Mouse (Mus musculus) midbrain, embryonic 12.5 days (tissue): ENCODE data around the gene Ate1. TPM values are rescaled to one million over a fixed set of nuclear protein-coding genes. Genes with fewer than 3 reads are reported as not detected.
A peak's percentile ranks its signal among the peaks of the same experiment; 100 is the strongest.

Source experiments
- ATAC-seq: fragments of 200-750 bp; cut with Nextera tagmentation; 2 replicates; pipeline ENCODE4 v1.8.0; 2017; ENCODE audit warnings: low read depth, moderate TSS enrichment, moderate library complexity; ENCODE audit not compliant: low FRiP score
- H3K27ac ChIP-seq: fragments of 300-500 bp; sonication (generic); replicated peaks from 2 replicates; pipeline ENCODE4 v1.5.1; 2016; ENCODE audit warnings: mild to moderate bottlenecking
- H3K27me3 ChIP-seq: fragments of 300-500 bp; sonication (generic); 2 replicates; pipeline ENCODE4 v1.6.1; 2016; ENCODE audit warnings: mild to moderate bottlenecking
- H3K36me3 ChIP-seq: fragments of 300-500 bp; sonication (generic); 2 replicates; pipeline ENCODE4 v1.6.1; 2016
- H3K4me1 ChIP-seq: fragments of 300-500 bp; sonication (generic); 2 replicates; pipeline ENCODE4 v1.6.1; 2016
- H3K4me2 ChIP-seq: fragments of 300-500 bp; sonication (generic); replicated peaks from 2 replicates; pipeline ENCODE4 v1.6.1; 2016; ENCODE audit warnings: mild to moderate bottlenecking, moderate library complexity
- H3K4me3 ChIP-seq: fragments of 300-500 bp; sonication (generic); 2 replicates; pipeline ENCODE4 v1.5.1; 2016; ENCODE audit warnings: mild to moderate bottlenecking
- H3K9ac ChIP-seq: fragments of 300-500 bp; sonication (generic); replicated peaks from 2 replicates; pipeline ENCODE4 v1.6.1; 2016; ENCODE audit warnings: mild to moderate bottlenecking, moderate library complexity
- H3K9me3 ChIP-seq: fragments of 300-500 bp; sonication (generic); 2 replicates; pipeline ENCODE4 v1.6.1; 2016; ENCODE audit warnings: mild to moderate bottlenecking
- WGBS: fragments of 180-500 bp; shearing (Covaris S2); methylation state at CpG from one replicate; pipeline ENCODE4 v1.1.7; 2016; 5-methylcytosine and 5-hydroxymethylcytosine counted together
- polyA plus RNA-seq: library from polyadenylated mRNA; unstranded; fragments of >200 nt; fragmentation: Nextera tagmentation; extraction: Ambion mirVana; gene quantifications from 2 replicates; pipeline ENCODE4 v1.2.1, GENCODE M21; 2016

Ate1 gene
- 68.2 and 76.9 TPM in 2 replicates for polyA plus RNA-seq

- peak within 1 kb of the TSS; percentile 92 for H3K9ac ChIP-seq
- WGBS: 19% methylated on average over 20 of the region's 20 CpGs
- no peaks in the 10 kb centered on the region for H3K36me3 ChIP-seq
- peaks cover 18% of the 10 kb centered on the region for H3K4me1 ChIP-seq
- H3K27ac ChIP-seq: peak within 1 kb of the TSS; percentile 97
- peak within 1 kb of the TSS; percentile 82 for H3K4me3 ChIP-seq
- H3K9me3 ChIP-seq: no peaks in the 10 kb centered on the region
- peak within 1 kb of the TSS; percentile 73 for H3K4me2 ChIP-seq
- H3K27me3 ChIP-seq: no peaks in the 10 kb centered on the region
- no peak for ATAC-seq
Observed at GRCm38 (mm10) chr7:130520049-130520425, at the start of gene Ate1. Ate1 (minus strand) TSS chr7:130520369.

GRCm38 (mm10) chr7:130568783-130569436 lies 48.7 kb upstream of the Ate1 start:
- no peak overlapping the region for H3K27ac ChIP-seq
- H3K27me3 ChIP-seq: no peaks in the 10 kb centered on the region
- no peak for ATAC-seq
- no peak overlapping the region for H3K4me3 ChIP-seq
- no peak overlapping the region for H3K9ac ChIP-seq
- H3K4me1 ChIP-seq: peaks cover 9% of the 10 kb centered on the region; the same call in 1 of the 2 replicates
- no peak overlapping the region for H3K4me2 ChIP-seq
- WGBS: 85% methylated on average over 9 of the region's 9 CpGs
- no peaks in the 10 kb centered on the region for H3K36me3 ChIP-seq
- H3K9me3 ChIP-seq: no peaks in the 10 kb centered on the region

- H3K4me3 ChIP-seq: no peak overlapping the region
- H3K9ac ChIP-seq: no peak overlapping the region
- H3K9me3 ChIP-seq: no peaks in the 10 kb centered on the region
- 0 out of 2 replicates have a peak, but pooled peaks cover 4% of the 10 kb centered on the region for H3K27me3 ChIP-seq
- no peaks in the 10 kb centered on the region for H3K4me1 ChIP-seq
- no peaks in the 10 kb centered on the region for H3K36me3 ChIP-seq
- no peak overlapping the region for H3K27ac ChIP-seq
- no peak for ATAC-seq
- WGBS: 80% methylated on average over 3 of the region's 3 CpGs
- H3K4me2 ChIP-seq: no peak overlapping the region
Observed at GRCm38 (mm10) chr7:130564596-130564995, 44.4 kb upstream of the Ate1 start.

GRCm38 (mm10) chr7:130563880-130564279 lies 43.7 kb upstream of the Ate1 start:
- Histone ChIP-seq H3K27ac (no peak overlapping the region), H3K4me3 (no peak overlapping the region), H3K27me3 (0 out of 2 replicates have a peak, but pooled peaks cover 4% of the 10 kb centered on the region), H3K36me3 (no peaks in the 10 kb centered on the region), H3K4me1 (no peaks in the 10 kb centered on the region), H3K9ac (no peak overlapping the region), H3K9me3 (no peaks in the 10 kb centered on the region), H3K4me2 (no peak overlapping the region)
- no peak for ATAC-seq
- WGBS: 64% methylated on average over 4 of the region's 4 CpGs

- H3K4me1 ChIP-seq: no peaks in the 10 kb centered on the region
- H3K27me3 ChIP-seq: 0 out of 2 replicates have a peak, but pooled peaks cover 4% of the 10 kb centered on the region
- H3K9me3 ChIP-seq: no peaks in the 10 kb centered on the region
- no peaks in the 10 kb centered on the region for H3K36me3 ChIP-seq
- ATAC-seq: no peak
- H3K9ac ChIP-seq: no peak overlapping the region
- no peak overlapping the region for H3K4me3 ChIP-seq
- H3K4me2 ChIP-seq: no peak overlapping the region
- H3K27ac ChIP-seq: no peak overlapping the region
- WGBS: 91% methylated on average over 4 of the region's 4 CpGs
Observed at GRCm38 (mm10) chr7:130563276-130563675, 43.1 kb upstream of the Ate1 start.

GRCm38 (mm10) chr7:130560933-130561332 lies 40.8 kb upstream of the Ate1 start:
- ATAC-seq: no peak
- Histone ChIP-seq H3K4me2 (no peak overlapping the region), H3K36me3 (no peaks in the 10 kb centered on the region), H3K27me3 (0 out of 2 replicates have a peak, but pooled peaks cover 4% of the 10 kb centered on the region), H3K9me3 (no peaks in the 10 kb centered on the region), H3K4me1 (no peaks in the 10 kb centered on the region), H3K9ac (no peak overlapping the region), H3K4me3 (no peak overlapping the region), H3K27ac (no peak overlapping the region)
- whole genome bisulfite sequencing: 100% methylated on average over 1 of the region's 1 CpGs

- Histone ChIP-seq H3K4me2 (no peak overlapping the region), H3K27me3 (peaks cover 4% of the 10 kb centered on the region; the same call in 1 of the 2 replicates), H3K9me3 (no peaks in the 10 kb centered on the region), H3K27ac (no peak overlapping the region), H3K9ac (no peak overlapping the region), H3K4me3 (no peak overlapping the region), H3K4me1 (peaks cover 8% of the 10 kb centered on the region; the same call in 1 of the 2 replicates), H3K36me3 (no peaks in the 10 kb centered on the region)
- ATAC-seq: no peak
- 74% methylated on average over 4 of the region's 4 CpGs for WGBS
Observed at GRCm38 (mm10) chr7:130558592-130558991, 38.4 kb upstream of the Ate1 start.

GRCm38 (mm10) chr7:130555597-130555996 lies 35.4 kb upstream of the Ate1 start:
- Histone ChIP-seq H3K36me3 (no peaks in the 10 kb centered on the region), H3K27ac (no peak overlapping the region), H3K9me3 (no peaks in the 10 kb centered on the region), H3K4me1 (peaks cover 10% of the 10 kb centered on the region; the same call in 1 of the 2 replicates), H3K4me2 (no peak overlapping the region), H3K9ac (0 out of 2 replicates have a peak overlapping the region, but pooled peaks have one; percentile 6), H3K27me3 (peaks cover under 1% of the 10 kb centered on the region; the same call in 1 of the 2 replicates), H3K4me3 (no peak overlapping the region)
- WGBS: 54% methylated on average over 5 of the region's 5 CpGs
- ATAC-seq: no peak

GRCm38 (mm10) chr7:130553321-130553720 lies 33.2 kb upstream of the Ate1 start:
- Histone ChIP-seq H3K27me3 (no peaks in the 10 kb centered on the region; the same call in 1 of the 2 replicates), H3K4me1 (peaks cover 10% of the 10 kb centered on the region; the same call in 1 of the 2 replicates), H3K27ac (no peak overlapping the region), H3K36me3 (no peaks in the 10 kb centered on the region), H3K4me3 (no peak overlapping the region), H3K9me3 (no peaks in the 10 kb centered on the region), H3K9ac (no peak overlapping the region), H3K4me2 (no peak overlapping the region)
- ATAC-seq: no peak
- 81% methylated on average over 4 of the region's 4 CpGs for WGBS

GRCm38 (mm10) chr7:130552780-130553179 lies 32.6 kb upstream of the Ate1 start:
- Histone ChIP-seq H3K9ac (no peak overlapping the region), H3K36me3 (no peaks in the 10 kb centered on the region), H3K27me3 (no peaks in the 10 kb centered on the region; the same call in 1 of the 2 replicates), H3K4me2 (no peak overlapping the region), H3K4me3 (no peak overlapping the region), H3K27ac (no peak overlapping the region), H3K9me3 (no peaks in the 10 kb centered on the region), H3K4me1 (peaks cover 10% of the 10 kb centered on the region; the same call in 1 of the 2 replicates)
- 54% methylated on average over 5 of the region's 5 CpGs for WGBS
- no peak for ATAC-seq

- WGBS: 86% methylated on average over 12 of the region's 12 CpGs
- Histone ChIP-seq H3K27me3 (no peaks in the 10 kb centered on the region), H3K9ac (no peak overlapping the region), H3K36me3 (peaks cover 24% of the 10 kb centered on the region), H3K9me3 (no peaks in the 10 kb centered on the region), H3K4me1 (peaks cover 19% of the 10 kb centered on the region), H3K4me2 (peak overlapping the region; percentile 89), H3K27ac (0 out of 2 replicates have a peak overlapping the region, but pooled peaks have one; percentile 99), H3K4me3 (peak overlapping the region; percentile 88)
- peak; percentile 35 for ATAC-seq
Observed at GRCm38 (mm10) chr7:130547635-130548175, 27.5 kb upstream of the Ate1 start.

- Histone ChIP-seq H3K9me3 (no peaks in the 10 kb centered on the region), H3K9ac (peak overlapping the region; percentile 95), H3K36me3 (peaks cover 32% of the 10 kb centered on the region), H3K4me1 (peaks cover 18% of the 10 kb centered on the region), H3K27me3 (no peaks in the 10 kb centered on the region), H3K4me3 (peak overlapping the region; percentile 88), H3K27ac (peak overlapping the region; percentile 99), H3K4me2 (peak overlapping the region; percentile 89)
- ATAC-seq: peak; percentile 94
- under 1% methylated on average over 78 of the region's 84 CpGs for WGBS
Observed at GRCm38 (mm10) chr7:130546791-130547484, 26.8 kb upstream of the Ate1 start.
